Mouse (Mus musculus): ENCODE data around the gene Ccdc117. TPM values are rescaled to one million over a fixed set of nuclear protein-coding genes. Genes with fewer than 3 reads are reported as not detected.

The Ccdc117 gene
- polyA plus RNA-seq, 1 experiment from 2014 or later: 13.3 TPM

DNA sequence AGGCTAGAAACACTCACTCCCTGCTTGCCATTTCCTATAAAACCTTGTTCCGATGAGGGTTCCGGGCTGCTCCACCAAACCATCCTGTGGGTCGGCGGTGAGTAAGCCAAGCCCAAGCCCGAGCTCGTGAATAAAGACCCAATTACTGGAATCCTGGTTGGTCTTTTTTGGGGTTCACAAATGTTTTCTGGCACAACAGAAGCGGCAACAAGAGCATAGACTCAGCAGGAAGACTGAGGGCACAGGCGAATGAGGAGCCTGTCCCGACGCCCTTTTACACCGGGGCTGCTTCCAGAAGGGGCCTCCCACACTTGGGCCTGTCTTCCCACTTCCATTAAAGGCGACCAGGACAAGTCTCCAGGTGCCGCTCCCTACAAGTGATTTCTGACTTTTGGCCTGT lies 59.4 kb downstream of the Ccdc117 start:
- H3K27ac ChIP-seq (ENCODE audit: low read length): no peak overlapping the region
- 84% methylated on average over 13 of the region's 13 CpGs for WGBS

More for the DNA sequence above, 59.4 kb downstream of the Ccdc117 start:
- H3K36me3 ChIP-seq (ENCODE audit: control insufficient read depth, insufficient read depth, low read length): no peaks in the 10 kb centered on the region
- H3K9ac ChIP-seq (ENCODE audit: low read length): no peak overlapping the region
- H3K9me3 ChIP-seq (replicated peaks; ENCODE audit: control insufficient read depth, low read length): no peaks in the 10 kb centered on the region
- no peak for ATAC-seq (ENCODE audit: insufficient read depth, low FRiP score)
- no peak overlapping the region for H3K4me3 ChIP-seq (replicated peaks; ENCODE audit: low read length)
- H3K4me2 ChIP-seq (ENCODE audit: low read depth, low read length): no peak overlapping the region
- H3K4me1 ChIP-seq (ENCODE audit: control insufficient read depth, insufficient read depth, low read length): no peaks in the 10 kb centered on the region
- H3K27me3 ChIP-seq (ENCODE audit: control insufficient read depth, insufficient read depth, low read length): no peaks in the 10 kb centered on the region

Other genes starting within 250 kb of the Ccdc117 start
- gene Znrf3, start 97.3 kb downstream of the Ccdc117 start, polyA plus RNA-seq (2015; fragmentation: Nextera tagmentation; extraction: Ambion mirVana): 13.3 and 13.9 TPM in 2 replicates
- gene Xbp1, start 21.5 kb downstream of the Ccdc117 start, polyA plus RNA-seq (2015; fragmentation: Nextera tagmentation; extraction: Ambion mirVana): 238 and 248 TPM in 2 replicates
- gene Ankrd36, start 27.5 kb upstream of the Ccdc117 start, polyA plus RNA-seq (2015; fragmentation: Nextera tagmentation; extraction: Ambion mirVana): 0.10 TPM in 2 replicates
- gene Mrps24, start 173.5 kb upstream of the Ccdc117 start, polyA plus RNA-seq (2015; fragmentation: Nextera tagmentation; extraction: Ambion mirVana): 191 and 192 TPM in 2 replicates
- 24.9 and 25.3 TPM in 2 replicates for gene Urgcp, start 220.2 kb upstream of the Ccdc117 start, polyA plus RNA-seq (2015; fragmentation: Nextera tagmentation; extraction: Ambion mirVana)
- gene Dbnl, start 246.3 kb upstream of the Ccdc117 start, polyA plus RNA-seq (2015; fragmentation: Nextera tagmentation; extraction: Ambion mirVana): 113 and 124 TPM in 2 replicates

Measured in stomach, embryonic 16.5 days (tissue).